Mouse (Mus musculus) gastrocnemius, postnatal 36 days (tissue): Measurements from ENCODE around the gene Ccnyl1. TPM values are rescaled to one million over a fixed set of nuclear protein-coding genes. Genes with fewer than 3 reads are reported as not detected.

Experiments
- DNase-seq, 2 experiments: peaks; one replicate each; pipeline ENCODE4 v3.0.0; 2022
- intact Hi-C: fragments of 180-260 bp; cut with DNase I; formaldehyde crosslinking; loops from one replicate; pipeline ENCODE4 v1.15.1; 2025
- total RNA-seq, 2 experiments: library from RNA; stranded (reverse); gene quantifications; 2 replicates each; pipeline ENCODE4 v1.2.3; 2021

Ccnyl1 gene
- total RNA-seq, 2 experiments from 2014 or later: 17.1 to 23.8 TPM

GRCm38 (mm10) chr1:64735781-64736680 is 45.8 kb downstream of the Ccnyl1 start:
- peak; percentile 13 to 42 for DNase-seq
- intact Hi-C loops: loop anchor here (5.0 kb wide), 2 partner anchors 56 to 186 kb away; no protein-coding TSS in a partner anchor

- no peak for DNase-seq
- intact Hi-C loops: loop anchor here (5.0 kb wide), 2 partner anchors 55 to 185 kb away; no protein-coding TSS in a partner anchor
Observed at GRCm38 (mm10) chr1:64736681-64737501, 46.6 kb downstream of the Ccnyl1 start.

- DNase-seq: peak; percentile 88 to 92
- intact Hi-C loops: loop anchor here (5.0 kb wide), 2 partner anchors 55 to 185 kb away; no protein-coding TSS in a partner anchor
Observed at GRCm38 (mm10) chr1:64737502-64738179, 47.4 kb downstream of the Ccnyl1 start, which contains the start of gene Fzd5. Gene Fzd5 (minus strand): TSS chr1:64737751.

- intact Hi-C loops: loop anchor here (5.0 kb wide), 2 partner anchors 54 to 184 kb away; no protein-coding TSS in a partner anchor
- no peak for DNase-seq
Observed at GRCm38 (mm10) chr1:64738180-64738555, 47.9 kb downstream of the Ccnyl1 start.

GRCm38 (mm10) chr1:64738661-64739082 is 48.4 kb downstream of the Ccnyl1 start:
- DNase-seq: no peak
- intact Hi-C loops: loop anchor here (5.0 kb wide), 2 partner anchors 54 to 184 kb away; no protein-coding TSS in a partner anchor

GRCm38 (mm10) chr1:64742741-64743408 is 52.6 kb downstream of the Ccnyl1 start:
- no peak for DNase-seq
- intact Hi-C loops: no loop called here

GRCm38 (mm10) chr1:64744616-64745015 is 54.4 kb downstream of the Ccnyl1 start:
- intact Hi-C loops: no loop called here
- no peak for DNase-seq

GRCm38 (mm10) chr1:64753109-64753508 is 62.9 kb downstream of the Ccnyl1 start:
- intact Hi-C loops: no loop called here
- peak; percentile 30 to 31 for DNase-seq

GRCm38 (mm10) chr1:64753668-64754067 is 63.4 kb downstream of the Ccnyl1 start:
- DNase-seq: no peak
- intact Hi-C loops: no loop called here

GRCm38 (mm10) chr1:64754658-64755057 is 64.4 kb downstream of the Ccnyl1 start:
- DNase-seq: no peak
- intact Hi-C loops: no loop called here

GRCm38 (mm10) chr1:64755971-64756639 is 65.8 kb downstream of the Ccnyl1 start:
- DNase-seq: no peak
- intact Hi-C loops: no loop called here

- intact Hi-C loops: no loop called here
- no peak for DNase-seq
Observed at GRCm38 (mm10) chr1:64756640-64757030, 66.4 kb downstream of the Ccnyl1 start.

GRCm38 (mm10) chr1:64757254-64757653 is 67.0 kb downstream of the Ccnyl1 start:
- DNase-seq: peak in 1 of 2 experiments; percentile 18
- intact Hi-C loops: no loop called here

GRCm38 (mm10) chr1:64757766-64758165 is 67.5 kb downstream of the Ccnyl1 start:
- intact Hi-C loops: no loop called here
- DNase-seq: no peak

GRCm38 (mm10) chr1:64761646-64762045 is 71.4 kb downstream of the Ccnyl1 start:
- intact Hi-C loops: no loop called here
- no peak for DNase-seq

- no peak for DNase-seq
- intact Hi-C loops: no loop called here
Observed at GRCm38 (mm10) chr1:64770169-64770568, 79.9 kb downstream of the Ccnyl1 start.

- no peak for DNase-seq
- intact Hi-C loops: no loop called here
Observed at GRCm38 (mm10) chr1:64773305-64773704, 83.0 kb downstream of the Ccnyl1 start.
